Mouse (Mus musculus) midbrain, embryonic 12.5 days (tissue): Measurements from ENCODE around the gene AW209491. TPM values are rescaled to one million over a fixed set of nuclear protein-coding genes. Genes with fewer than 3 reads are reported as not detected.

ENCODE experiments used
- ATAC-seq: fragments of 200-750 bp; cut with Nextera tagmentation; 2 replicates; pipeline ENCODE4 v1.8.0; 2017; ENCODE audit warnings: low read depth, moderate TSS enrichment, moderate library complexity; ENCODE audit not compliant: low FRiP score
- H3K27ac ChIP-seq: fragments of 300-500 bp; sonication (generic); replicated peaks from 2 replicates; pipeline ENCODE4 v1.5.1; 2016; ENCODE audit warnings: mild to moderate bottlenecking
- H3K27me3 ChIP-seq: fragments of 300-500 bp; sonication (generic); 2 replicates; pipeline ENCODE4 v1.6.1; 2016; ENCODE audit warnings: mild to moderate bottlenecking
- H3K36me3 ChIP-seq: fragments of 300-500 bp; sonication (generic); 2 replicates; pipeline ENCODE4 v1.6.1; 2016
- H3K4me1 ChIP-seq: fragments of 300-500 bp; sonication (generic); 2 replicates; pipeline ENCODE4 v1.6.1; 2016
- H3K4me2 ChIP-seq: fragments of 300-500 bp; sonication (generic); replicated peaks from 2 replicates; pipeline ENCODE4 v1.6.1; 2016; ENCODE audit warnings: mild to moderate bottlenecking, moderate library complexity
- H3K4me3 ChIP-seq: fragments of 300-500 bp; sonication (generic); 2 replicates; pipeline ENCODE4 v1.5.1; 2016; ENCODE audit warnings: mild to moderate bottlenecking
- H3K9ac ChIP-seq: fragments of 300-500 bp; sonication (generic); replicated peaks from 2 replicates; pipeline ENCODE4 v1.6.1; 2016; ENCODE audit warnings: mild to moderate bottlenecking, moderate library complexity
- H3K9me3 ChIP-seq: fragments of 300-500 bp; sonication (generic); 2 replicates; pipeline ENCODE4 v1.6.1; 2016; ENCODE audit warnings: mild to moderate bottlenecking
- WGBS: fragments of 180-500 bp; shearing (Covaris S2); methylation state at CpG from one replicate; pipeline ENCODE4 v1.1.7; 2016; 5-methylcytosine and 5-hydroxymethylcytosine counted together
- polyA plus RNA-seq: library from polyadenylated mRNA; unstranded; fragments of >200 nt; fragmentation: Nextera tagmentation; extraction: Ambion mirVana; gene quantifications from 2 replicates; pipeline ENCODE4 v1.2.1, GENCODE M21; 2016

The AW209491 gene
- 32.5 and 34.8 TPM in 2 replicates for polyA plus RNA-seq

DNA sequence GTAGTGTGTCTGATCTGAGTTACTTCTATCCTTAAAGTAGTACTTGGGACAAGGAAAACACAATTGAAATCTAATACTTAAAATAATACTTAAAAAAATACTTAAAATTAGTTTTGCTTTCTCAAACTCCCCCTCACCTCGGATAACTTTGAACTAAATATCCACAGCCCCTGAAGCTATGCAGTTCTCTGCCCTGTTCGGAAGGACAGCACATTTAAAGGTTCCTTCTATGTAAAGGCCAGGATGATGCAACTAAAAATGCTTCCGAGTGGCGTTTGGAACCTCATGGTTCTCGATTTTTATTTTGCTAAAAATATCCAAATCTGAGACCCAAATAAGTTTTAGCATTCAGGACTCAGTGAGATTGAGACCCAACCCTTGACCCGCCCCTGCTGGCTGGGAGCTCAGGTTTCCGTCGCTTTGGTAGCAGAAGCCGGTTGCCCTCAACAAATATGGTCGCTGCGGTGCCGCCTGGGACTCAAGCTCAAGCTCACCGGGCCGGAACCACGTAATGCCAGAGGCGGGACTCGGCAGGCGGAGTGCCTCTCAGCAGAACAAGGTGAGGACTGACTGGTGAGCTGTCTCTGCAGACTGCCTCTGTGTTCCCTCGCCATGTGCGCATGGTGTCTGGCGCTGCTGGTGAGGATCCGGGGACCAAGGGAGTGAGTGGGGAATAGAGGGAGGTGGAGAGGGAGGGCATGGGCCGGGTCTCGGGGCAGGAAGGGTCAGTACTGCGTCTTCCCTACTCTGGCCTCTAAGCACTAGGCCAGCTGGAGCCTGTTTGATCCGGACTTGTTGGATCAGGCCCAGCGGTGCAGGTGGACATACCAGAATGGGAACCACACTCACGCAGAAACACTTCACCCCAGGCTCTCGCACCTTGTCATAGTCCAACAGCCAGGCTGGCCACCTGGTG is at the start of gene AW209491:
Gene AW209491, plus strand, starts transcription at position 429 of the 916 bp plus-strand sequence.
- H3K4me1 ChIP-seq: peaks cover 8% of the 10 kb centered on the region
- H3K9ac ChIP-seq: peak within 1 kb of the TSS; percentile 66
- H3K9me3 ChIP-seq: no peaks in the 10 kb centered on the region
- no peaks in the 10 kb centered on the region for H3K27me3 ChIP-seq
- ATAC-seq: peak; percentile 96
- peak within 1 kb of the TSS; percentile 67 for H3K4me3 ChIP-seq
- H3K27ac ChIP-seq: peak within 1 kb of the TSS; percentile 25; the same call in 1 of the 2 replicates
- peaks cover 20% of the 10 kb centered on the region for H3K36me3 ChIP-seq
- peak within 1 kb of the TSS; percentile 67 for H3K4me2 ChIP-seq
- WGBS: 1% methylated on average over 29 of the region's 29 CpGs

DNA sequence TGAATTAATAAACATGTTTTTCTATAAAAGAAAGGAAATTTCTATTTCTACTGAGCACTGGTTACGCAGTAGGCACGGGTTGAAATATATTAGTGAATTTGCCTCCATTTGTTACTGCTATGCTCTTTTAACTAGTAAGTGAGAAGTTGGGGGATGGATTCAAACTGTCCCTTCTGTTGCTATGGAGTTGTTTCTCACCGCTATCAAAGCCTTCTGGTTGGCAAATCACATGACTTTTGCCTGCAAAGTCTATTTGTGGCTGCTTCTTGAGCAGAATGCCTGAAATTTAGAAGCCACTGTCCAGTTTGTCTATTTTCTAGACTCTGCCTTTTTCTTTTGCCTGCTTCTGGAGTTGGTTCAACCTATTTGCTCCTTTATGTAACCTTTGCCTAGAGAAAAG is 49.6 kb upstream of the AW209491 start:
- Histone ChIP-seq H3K9ac (no peak overlapping the region), H3K27me3 (no peaks in the 10 kb centered on the region), H3K4me2 (no peak overlapping the region), H3K36me3 (no peaks in the 10 kb centered on the region), H3K9me3 (no peaks in the 10 kb centered on the region), H3K4me1 (no peaks in the 10 kb centered on the region), H3K27ac (no peak overlapping the region), H3K4me3 (no peak overlapping the region)
- 80% methylated on average over 3 of the region's 3 CpGs for WGBS
- no peak for ATAC-seq

DNA sequence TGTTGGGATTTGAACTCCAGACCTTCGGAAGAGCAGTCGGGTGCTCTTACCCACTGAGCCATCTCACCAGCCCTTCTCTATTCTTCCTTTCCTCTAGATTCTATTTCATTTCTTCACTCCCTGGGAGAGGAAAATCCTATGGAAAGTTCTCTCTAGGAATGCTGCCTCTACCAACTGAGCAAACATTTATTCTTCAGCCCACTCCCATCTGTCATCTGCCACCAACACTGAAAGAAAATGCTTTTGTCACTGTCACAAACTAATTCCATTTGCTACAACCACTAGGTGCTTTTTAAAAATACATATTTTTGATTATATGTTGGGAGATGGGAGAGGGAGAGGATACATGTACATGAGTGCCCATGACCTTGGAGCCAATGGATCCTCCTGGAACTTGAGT is 27.2 kb upstream of the AW209491 start:
- H3K4me1 ChIP-seq: no peaks in the 10 kb centered on the region
- 95% methylated on average over 2 of the region's 2 CpGs for WGBS
- no peak for ATAC-seq

DNA sequence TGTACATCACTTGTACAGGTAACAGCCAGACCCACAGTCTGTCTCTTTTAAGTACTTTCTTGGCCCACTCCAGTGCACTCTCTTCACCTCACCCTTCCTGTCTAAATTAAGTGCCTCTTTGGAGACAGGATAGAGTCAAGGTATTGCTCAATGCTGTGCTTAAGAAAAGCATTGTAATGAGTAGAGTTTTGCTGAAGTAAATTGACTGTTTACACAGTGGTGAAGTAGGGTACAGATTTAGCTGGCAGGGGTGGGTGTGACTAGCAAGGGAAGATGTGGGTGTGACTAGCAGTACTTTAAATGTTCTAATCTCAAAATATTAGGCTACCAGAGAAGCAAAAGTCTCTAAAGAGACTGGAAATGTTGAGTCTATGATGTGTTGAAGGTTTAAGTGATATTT is 22.3 kb upstream of the AW209491 start:
- no peaks in the 10 kb centered on the region for H3K9me3 ChIP-seq
- H3K36me3 ChIP-seq: peaks cover 10% of the 10 kb centered on the region
- no peak overlapping the region for H3K4me2 ChIP-seq
- no peak overlapping the region for H3K27ac ChIP-seq
- H3K4me3 ChIP-seq: no peak overlapping the region
- ATAC-seq: no peak
- no peak overlapping the region for H3K9ac ChIP-seq
- H3K4me1 ChIP-seq: peaks cover 9% of the 10 kb centered on the region; the same call in 1 of the 2 replicates
- H3K27me3 ChIP-seq: no peaks in the 10 kb centered on the region

More for the DNA sequence above, 27.2 kb upstream of the AW209491 start:
- no peaks in the 10 kb centered on the region for H3K27me3 ChIP-seq
- H3K9ac ChIP-seq: no peak overlapping the region
- H3K4me2 ChIP-seq: no peak overlapping the region
- no peak overlapping the region for H3K27ac ChIP-seq
- H3K9me3 ChIP-seq: no peaks in the 10 kb centered on the region
- no peak overlapping the region for H3K4me3 ChIP-seq
- no peaks in the 10 kb centered on the region for H3K36me3 ChIP-seq

DNA sequence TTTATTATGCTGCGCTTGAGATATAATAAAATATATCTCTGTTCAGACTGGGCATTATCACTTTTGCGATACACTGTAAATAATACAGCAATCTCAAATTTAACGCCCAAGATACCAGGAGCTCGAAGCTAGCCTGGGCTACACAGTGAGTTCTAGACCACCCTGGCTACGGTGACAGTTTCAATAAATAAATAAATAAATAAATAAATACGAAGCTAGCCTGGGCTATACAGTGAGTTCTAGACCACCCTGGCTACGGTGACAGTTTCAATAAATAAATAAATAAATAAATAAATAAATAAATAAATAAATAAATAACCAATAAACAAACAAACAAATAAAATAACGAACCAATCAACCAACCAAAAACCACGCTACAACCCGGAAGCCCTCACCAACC is 17.5 kb upstream of the AW209491 start:
- ATAC-seq: peak; percentile 74
- WGBS: 7% methylated on average over 10 of the region's 10 CpGs
- H3K27me3 ChIP-seq: no peaks in the 10 kb centered on the region
- H3K4me1 ChIP-seq: peaks cover 14% of the 10 kb centered on the region; the same call in 1 of the 2 replicates
- peak overlapping the region; percentile 73 for H3K9ac ChIP-seq
- peak overlapping the region; percentile 59 for H3K4me2 ChIP-seq
- H3K27ac ChIP-seq: peak overlapping the region; percentile 71
- H3K36me3 ChIP-seq: peaks cover 22% of the 10 kb centered on the region
- peak overlapping the region; percentile 90 for H3K4me3 ChIP-seq
- H3K9me3 ChIP-seq: no peaks in the 10 kb centered on the region

DNA sequence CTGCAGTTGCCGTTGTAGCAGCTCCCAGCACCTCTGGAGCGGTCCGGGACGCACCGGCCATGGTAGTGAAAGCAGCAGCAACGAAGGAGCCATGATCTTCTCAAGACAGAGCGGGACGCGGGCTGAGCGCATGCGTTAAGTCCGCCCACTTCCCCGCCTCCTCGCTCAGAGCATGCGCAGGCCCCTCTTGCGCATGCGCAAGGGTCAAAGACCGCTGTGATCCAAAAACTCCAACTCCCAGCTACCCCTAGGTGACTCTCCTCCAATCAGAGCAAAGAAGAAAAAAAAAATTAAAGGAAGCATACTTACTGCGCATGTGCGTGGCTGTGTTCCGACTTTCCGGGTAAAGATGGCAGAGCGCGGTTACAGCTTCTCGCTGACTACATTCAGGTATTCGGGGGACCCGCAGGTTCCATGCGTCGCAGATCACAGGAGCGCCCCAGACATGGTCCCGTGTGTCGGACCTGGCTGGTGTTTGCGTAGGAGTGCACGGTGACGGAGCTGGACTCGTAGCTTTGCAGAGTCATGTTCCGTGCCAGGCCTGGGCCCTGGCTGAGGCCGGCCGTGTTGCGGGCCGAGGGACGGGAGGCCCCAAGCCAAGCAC is 16.9 kb upstream of the AW209491 start, which contains the start of the genes Mrpl32 and Psma2:
Gene Mrpl32, minus strand, starts transcription at position 240 of the 604 bp plus-strand sequence.
Gene Psma2, plus strand, starts transcription at position 315 of the 604 bp plus-strand sequence.
- Histone ChIP-seq H3K9me3 (no peaks in the 10 kb centered on the region), H3K27ac (peak within 1 kb of the TSS; percentile 71), H3K9ac (peak within 1 kb of the TSS; percentile 86), H3K36me3 (peaks cover 26% of the 10 kb centered on the region), H3K4me3 (peak within 1 kb of the TSS; percentile 90), H3K4me1 (peaks cover 14% of the 10 kb centered on the region; the same call in 1 of the 2 replicates), H3K27me3 (no peaks in the 10 kb centered on the region), H3K4me2 (peak within 1 kb of the TSS; percentile 59)
- ATAC-seq: peak; percentile 98
- under 1% methylated on average over 42 of the region's 42 CpGs for WGBS

DNA sequence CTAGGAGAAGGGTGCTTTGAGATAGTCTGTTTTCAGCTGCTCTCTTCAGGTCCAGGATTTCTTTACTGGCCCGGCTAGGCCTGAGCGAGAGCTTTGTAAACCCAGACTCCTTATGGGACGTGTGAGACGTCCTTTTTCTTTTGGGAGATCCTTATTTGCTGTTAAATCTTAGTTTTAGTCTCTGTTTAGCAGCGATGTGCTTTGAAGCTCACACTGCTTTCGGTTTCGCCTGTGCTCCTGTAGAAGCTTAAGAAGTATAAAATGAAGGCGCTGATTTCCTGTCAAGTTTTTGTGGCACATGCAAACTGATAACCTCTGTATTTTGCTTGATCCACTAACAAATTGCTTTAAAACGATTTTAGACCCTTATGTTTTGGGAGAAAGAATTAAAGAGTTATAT is 16.4 kb upstream of the AW209491 start:
- Histone ChIP-seq H3K4me3 (peak overlapping the region; percentile 90), H3K4me2 (peak overlapping the region; percentile 57), H3K9me3 (no peaks in the 10 kb centered on the region), H3K9ac (peak overlapping the region; percentile 86), H3K36me3 (peaks cover 30% of the 10 kb centered on the region), H3K27ac (0 out of 2 replicates have a peak overlapping the region, but pooled peaks have one; percentile 32), H3K4me1 (peaks cover 14% of the 10 kb centered on the region; the same call in 1 of the 2 replicates), H3K27me3 (no peaks in the 10 kb centered on the region)
- under 1% methylated on average over 9 of the region's 9 CpGs for WGBS
- no peak for ATAC-seq

DNA sequence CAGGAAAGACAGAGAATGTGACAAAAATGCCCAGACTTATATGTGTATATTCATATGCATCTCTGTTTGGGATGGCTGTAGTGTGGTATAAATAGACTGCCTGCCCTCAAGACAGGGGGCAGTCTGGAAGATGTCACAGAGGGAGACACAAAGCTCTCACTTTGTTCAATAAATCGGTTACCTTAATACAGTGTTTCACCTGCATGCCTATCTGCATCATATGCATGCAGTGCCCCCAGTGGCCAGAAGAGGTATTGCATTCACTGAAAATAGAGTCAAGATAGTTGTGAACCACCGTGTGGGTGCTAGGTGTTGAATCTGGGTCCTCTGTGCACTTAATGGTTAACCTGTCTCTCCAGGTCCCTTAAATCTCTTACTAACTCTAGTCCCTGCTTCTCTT is 11.2 kb upstream of the AW209491 start:
- Histone ChIP-seq H3K36me3 (peaks cover 51% of the 10 kb centered on the region), H3K27me3 (no peaks in the 10 kb centered on the region)
- WGBS: 60% methylated on average over 2 of the region's 2 CpGs

DNA sequence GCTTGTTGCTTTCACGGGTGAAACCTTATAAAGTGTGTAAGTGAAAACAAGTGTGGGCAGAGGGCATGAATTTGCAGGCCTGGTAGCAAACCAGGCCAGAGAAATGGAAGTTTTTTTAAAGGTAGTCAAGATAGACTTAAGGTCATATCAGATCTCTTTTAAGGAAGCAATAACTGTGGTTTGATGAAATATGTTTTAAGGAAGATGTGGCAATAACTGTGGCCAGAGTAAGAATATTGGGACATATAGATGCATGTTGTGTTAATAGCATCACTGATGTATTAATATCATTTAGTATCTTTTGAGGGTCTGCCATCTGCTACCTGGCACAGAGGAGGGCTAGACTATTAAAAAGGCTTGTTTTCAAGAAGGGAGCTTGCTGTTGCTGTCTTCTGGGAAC is 10.0 kb downstream of the AW209491 start:
- Histone ChIP-seq H3K4me1 (no peaks in the 10 kb centered on the region), H3K9ac (no peak overlapping the region), H3K36me3 (peaks cover 26% of the 10 kb centered on the region), H3K4me3 (no peak overlapping the region), H3K9me3 (no peaks in the 10 kb centered on the region), H3K27ac (no peak overlapping the region), H3K4me2 (no peak overlapping the region), H3K27me3 (no peaks in the 10 kb centered on the region)
- ATAC-seq: no peak
- WGBS: 60% methylated on average over 1 of the region's 1 CpGs

More for the DNA sequence above, 11.2 kb upstream of the AW209491 start:
- Histone ChIP-seq H3K27ac (no peak overlapping the region), H3K9ac (no peak overlapping the region), H3K4me3 (no peak overlapping the region), H3K9me3 (no peaks in the 10 kb centered on the region), H3K4me2 (no peak overlapping the region), H3K4me1 (0 out of 2 replicates have a peak, but pooled peaks cover 5% of the 10 kb centered on the region)
- ATAC-seq: peak; percentile 58; the same call in 1 of the 2 replicates

DNA sequence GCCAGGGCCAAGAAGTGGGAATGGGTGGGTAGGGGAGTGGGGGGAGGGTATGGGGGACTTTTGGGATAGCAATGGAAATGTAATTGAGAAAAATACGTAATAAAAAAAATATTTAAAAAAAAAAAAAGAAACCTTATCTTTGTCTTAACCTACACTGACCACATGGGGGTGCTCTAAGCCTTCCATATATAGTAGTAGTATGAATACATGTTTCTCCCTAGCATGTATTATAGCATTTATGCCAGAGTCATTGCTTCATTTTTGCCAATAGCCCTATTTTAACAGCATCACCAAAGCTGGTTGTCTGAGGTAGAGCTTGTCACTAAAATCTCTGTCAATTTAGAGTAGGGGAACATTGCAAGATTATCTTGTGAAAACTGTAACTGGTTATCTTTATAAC is 19.3 kb downstream of the AW209491 start:
- Histone ChIP-seq H3K9ac (no peak overlapping the region), H3K4me1 (no peaks in the 10 kb centered on the region), H3K36me3 (no peaks in the 10 kb centered on the region), H3K4me3 (no peak overlapping the region), H3K27ac (no peak overlapping the region), H3K9me3 (peaks cover 3% of the 10 kb centered on the region; the same call in 1 of the 2 replicates), H3K4me2 (no peak overlapping the region), H3K27me3 (no peaks in the 10 kb centered on the region)
- 7% methylated on average over 1 of the region's 1 CpGs for WGBS
- peak; percentile 69; the same call in 1 of the 2 replicates for ATAC-seq

DNA sequence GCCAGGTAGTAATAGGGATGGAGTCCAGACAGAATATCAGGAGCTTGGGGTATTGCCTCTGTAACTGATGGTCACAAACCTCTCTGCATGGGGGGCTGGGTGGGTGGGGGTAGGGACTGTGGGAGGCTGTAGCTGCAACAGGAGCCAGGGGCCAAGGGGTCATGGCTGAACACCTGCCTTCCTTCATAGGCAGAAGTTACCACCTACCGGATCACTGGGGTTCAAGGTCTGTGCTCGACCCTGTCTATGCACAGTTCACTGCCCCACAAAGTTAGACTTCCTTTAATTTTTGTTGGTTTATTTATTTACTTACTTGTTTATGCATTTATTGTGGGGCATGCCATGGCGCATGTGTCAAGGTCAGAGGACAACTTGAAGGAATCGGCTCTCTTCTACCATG is 37.2 kb downstream of the AW209491 start:
- Histone ChIP-seq H3K27ac (no peak overlapping the region), H3K4me3 (no peak overlapping the region), H3K27me3 (no peaks in the 10 kb centered on the region), H3K4me2 (no peak overlapping the region), H3K4me1 (no peaks in the 10 kb centered on the region), H3K9ac (no peak overlapping the region), H3K9me3 (no peaks in the 10 kb centered on the region), H3K36me3 (no peaks in the 10 kb centered on the region)
- ATAC-seq: no peak
- 83% methylated on average over 4 of the region's 4 CpGs for WGBS

DNA sequence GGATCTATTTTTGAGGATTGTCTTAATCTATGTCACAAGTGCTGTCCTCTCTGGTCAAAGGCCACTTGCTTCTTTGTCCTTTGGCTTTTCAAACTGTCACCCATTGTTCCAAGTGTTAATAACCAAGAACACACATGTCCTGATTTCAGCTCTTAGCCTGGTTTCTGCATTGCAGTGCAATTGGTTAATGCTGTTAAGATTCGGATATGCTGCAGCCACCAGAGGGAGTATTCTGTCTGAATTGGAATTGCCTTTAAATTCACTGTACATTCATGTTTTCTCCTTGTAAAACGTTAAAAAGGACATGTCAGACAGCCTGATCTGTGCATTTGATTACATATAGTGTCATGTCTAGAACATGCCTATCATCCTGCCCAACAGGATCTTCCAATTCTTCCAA is 40.4 kb downstream of the AW209491 start:
- peak; percentile 49; the same call in 1 of the 2 replicates for ATAC-seq
- no peak overlapping the region for H3K4me2 ChIP-seq
- H3K4me1 ChIP-seq: no peaks in the 10 kb centered on the region
- H3K27me3 ChIP-seq: no peaks in the 10 kb centered on the region
- H3K36me3 ChIP-seq: no peaks in the 10 kb centered on the region
- H3K4me3 ChIP-seq: no peak overlapping the region
- WGBS: 27% methylated on average over 2 of the region's 2 CpGs
- no peaks in the 10 kb centered on the region for H3K9me3 ChIP-seq
- no peak overlapping the region for H3K27ac ChIP-seq
- H3K9ac ChIP-seq: no peak overlapping the region
